Mouse (Mus musculus) c-Kit-negative CD71-positive TER-119-positive erythroid progenitor cells, embryonic 14.5 days (primary cell): ENCODE results near the gene C1qc.
A peak's percentile ranks its signal among the peaks of the same experiment; 100 is the strongest.

ENCODE experiments used
- DNase-seq: peaks from one replicate; pipeline ENCODE4 v3.0.0-alpha.2; 2013; ENCODE audit warnings: low read depth, low spot score

Gene C1qc

GRCm38 (mm10) chr4:136852119-136852518 lies 40.7 kb downstream of the C1qc start:
- no peak for DNase-seq

DNA sequence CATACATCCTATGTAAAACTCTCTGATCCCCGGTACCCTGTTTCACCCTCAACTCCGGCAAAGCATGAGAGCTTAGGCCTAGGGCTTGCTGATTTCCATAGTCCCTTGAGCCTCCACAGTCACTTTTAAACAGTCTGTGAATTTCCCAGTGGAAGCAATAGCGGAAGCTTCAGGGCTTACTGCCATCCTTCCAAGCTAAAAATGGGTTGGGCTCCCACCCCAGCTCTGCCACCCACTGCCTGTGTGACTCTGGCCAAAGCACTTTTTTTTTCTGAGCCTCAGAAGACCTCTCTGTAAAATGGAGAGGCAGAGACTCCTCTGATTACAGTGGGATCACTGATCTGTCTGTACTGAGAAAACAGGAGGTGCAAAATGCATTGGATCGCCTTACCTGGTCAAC lies 44.3 kb downstream of the C1qc start:
- no peak for DNase-seq

DNA sequence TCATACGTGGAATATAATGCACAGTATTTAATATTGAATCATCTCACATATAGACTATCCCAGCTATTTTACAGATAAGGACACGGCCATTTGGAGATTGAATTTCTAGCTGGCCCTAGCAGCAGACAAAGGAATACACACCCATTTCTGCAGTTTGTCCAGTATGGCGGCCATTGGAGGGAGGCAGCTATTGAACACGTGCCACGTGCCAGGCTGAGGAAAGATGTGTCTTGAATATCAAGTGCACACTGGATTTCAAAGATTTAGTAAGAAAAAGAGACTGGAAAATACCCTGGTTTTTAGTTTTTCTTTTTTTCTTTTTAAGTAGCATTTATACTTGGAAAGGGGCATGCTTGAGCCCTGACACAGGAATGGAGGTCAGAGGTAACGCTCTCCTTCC lies 45.7 kb downstream of the C1qc start:
- DNase-seq, result no peak

- DNase-seq, result no peak
Observed at GRCm38 (mm10) chr4:136842802-136843201, 50.1 kb downstream of the C1qc start.

GRCm38 (mm10) chr4:136842033-136842432 lies 50.8 kb downstream of the C1qc start:
- no peak for DNase-seq

DNA sequence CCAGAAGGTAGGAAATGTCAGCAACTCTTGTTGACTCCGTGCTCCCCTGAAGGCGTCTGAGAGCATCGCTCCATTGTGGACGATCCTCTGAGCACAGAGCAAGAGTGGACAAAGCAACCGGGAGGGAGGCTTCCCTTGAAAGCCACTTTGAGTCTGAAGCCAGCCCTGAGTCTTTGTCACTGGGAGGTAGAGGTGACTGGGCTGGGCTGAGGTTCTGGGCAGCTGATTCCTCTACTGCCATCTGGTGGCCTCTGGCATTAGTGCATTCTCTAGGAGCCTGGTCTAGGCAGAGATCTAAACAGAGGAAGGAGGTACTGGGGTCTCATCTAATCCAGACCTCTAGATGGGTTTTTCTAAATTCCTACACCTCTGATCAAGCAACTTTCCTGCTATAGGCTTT lies 51.8 kb downstream of the C1qc start:
- DNase-seq, result peak; percentile 35
